Mouse (Mus musculus): Measurements from ENCODE around the gene Thrap3. TPM values are rescaled to one million over a fixed set of nuclear protein-coding genes. Genes with fewer than 3 reads are reported as not detected.
A peak's percentile ranks its signal among the peaks of the same experiment; 100 is the strongest.

The Thrap3 gene
- polyA plus RNA-seq, 1 experiment from 2014 or later: 143 TPM

- Histone ChIP-seq H3K9me3 (no peaks in the 10 kb centered on the region), H3K4me2 (peak overlapping the region; percentile 65), H3K9ac (peak overlapping the region; percentile 68), H3K4me1 (replicated peaks) (peaks cover 27% of the 10 kb centered on the region), H3K4me3 (peak overlapping the region; percentile 46), H3K27ac (replicated peaks) (peak overlapping the region; percentile 68), H3K27me3 (peaks cover 44% of the 10 kb centered on the region), H3K36me3 (no peaks in the 10 kb centered on the region)
- ATAC-seq (ENCODE audit: low read depth): 0 out of 2 replicates have a peak, but pooled peaks have one; percentile 15
- whole genome bisulfite sequencing: 23% methylated on average over 42 of the region's 42 CpGs
These were observed 53.4 kb downstream of the Thrap3 start for GRCm38 (mm10) chr4:126149041-126149676.

- WGBS: 1% methylated on average over 55 of the region's 67 CpGs
- 0 out of 2 replicates have a peak, but pooled peaks have one; percentile 32 for ATAC-seq (ENCODE audit: low read depth)
These were observed 54.2 kb downstream of the Thrap3 start for GRCm38 (mm10) chr4:126148161-126148961.

GRCm38 (mm10) chr4:126147533-126148160, 54.9 kb downstream of the Thrap3 start, which contains the start of gene Eva1b:
TSS of gene Eva1b (plus strand) at chr4:126147744.
- Histone ChIP-seq H3K4me1 (replicated peaks) (peaks cover 27% of the 10 kb centered on the region), H3K36me3 (no peaks in the 10 kb centered on the region), H3K9ac (peak within 1 kb of the TSS; percentile 68), H3K27ac (replicated peaks) (peak within 1 kb of the TSS; percentile 68), H3K9me3 (no peaks in the 10 kb centered on the region), H3K27me3 (peaks cover 44% of the 10 kb centered on the region), H3K4me3 (peak within 1 kb of the TSS; percentile 46), H3K4me2 (peak within 1 kb of the TSS; percentile 65)
- 2% methylated on average over 23 of the region's 24 CpGs for WGBS
- 0 out of 2 replicates have a peak, but pooled peaks have one; percentile 36 for ATAC-seq (ENCODE audit: low read depth)

More at GRCm38 (mm10) chr4:126148161-126148961, 54.2 kb downstream of the Thrap3 start:
- H3K27ac ChIP-seq (replicated peaks): peak overlapping the region; percentile 68
- H3K36me3 ChIP-seq: no peaks in the 10 kb centered on the region
- peaks cover 27% of the 10 kb centered on the region for H3K4me1 ChIP-seq (replicated peaks)
- H3K4me2 ChIP-seq: peak overlapping the region; percentile 65
- H3K27me3 ChIP-seq: peaks cover 44% of the 10 kb centered on the region
- H3K4me3 ChIP-seq: peak overlapping the region; percentile 46
- H3K9me3 ChIP-seq: no peaks in the 10 kb centered on the region
- peak overlapping the region; percentile 68 for H3K9ac ChIP-seq

- H3K27me3 ChIP-seq: peaks cover 44% of the 10 kb centered on the region
- H3K27ac ChIP-seq (replicated peaks): no peak overlapping the region
- peaks cover 27% of the 10 kb centered on the region for H3K4me1 ChIP-seq (replicated peaks)
- H3K9ac ChIP-seq: 0 out of 2 replicates have a peak overlapping the region, but pooled peaks have one; percentile 34
- H3K9me3 ChIP-seq: no peaks in the 10 kb centered on the region
- no peak overlapping the region for H3K4me3 ChIP-seq
- ATAC-seq (ENCODE audit: low read depth): no peak
- H3K4me2 ChIP-seq: peak overlapping the region; percentile 65
- no peaks in the 10 kb centered on the region for H3K36me3 ChIP-seq
- WGBS: 38% methylated on average over 9 of the region's 9 CpGs
These were observed 55.5 kb downstream of the Thrap3 start for GRCm38 (mm10) chr4:126146974-126147532.

- Histone ChIP-seq H3K4me2 (no peak overlapping the region), H3K36me3 (peaks cover 5% of the 10 kb centered on the region), H3K4me3 (no peak overlapping the region), H3K27ac (replicated peaks) (no peak overlapping the region), H3K9ac (no peak overlapping the region), H3K27me3 (peaks cover 41% of the 10 kb centered on the region), H3K9me3 (no peaks in the 10 kb centered on the region), H3K4me1 (replicated peaks) (peaks cover 24% of the 10 kb centered on the region)
- WGBS: 61% methylated on average over 4 of the region's 4 CpGs
- no peak for ATAC-seq (ENCODE audit: low read depth)
These were observed 57.2 kb downstream of the Thrap3 start for GRCm38 (mm10) chr4:126145396-126145795.

GRCm38 (mm10) chr4:126141021-126141420, 61.5 kb downstream of the Thrap3 start:
- no peak overlapping the region for H3K9ac ChIP-seq
- peaks cover 48% of the 10 kb centered on the region for H3K36me3 ChIP-seq
- no peak overlapping the region for H3K27ac ChIP-seq (replicated peaks)
- ATAC-seq (ENCODE audit: low read depth): no peak
- no peak overlapping the region for H3K4me3 ChIP-seq
- H3K4me1 ChIP-seq (replicated peaks): no peaks in the 10 kb centered on the region
- no peaks in the 10 kb centered on the region for H3K27me3 ChIP-seq
- 80% methylated on average over 5 of the region's 5 CpGs for WGBS
- no peaks in the 10 kb centered on the region for H3K9me3 ChIP-seq
- no peak overlapping the region for H3K4me2 ChIP-seq

- no peak for ATAC-seq (ENCODE audit: low read depth)
- H3K36me3 ChIP-seq: peaks cover 75% of the 10 kb centered on the region
- H3K27me3 ChIP-seq: no peaks in the 10 kb centered on the region
- H3K4me1 ChIP-seq (replicated peaks): peaks cover 12% of the 10 kb centered on the region
- no peak overlapping the region for H3K4me2 ChIP-seq
- H3K9me3 ChIP-seq: no peaks in the 10 kb centered on the region
- 72% methylated on average over 4 of the region's 4 CpGs for WGBS
- H3K27ac ChIP-seq (replicated peaks): no peak overlapping the region
- H3K9ac ChIP-seq: no peak overlapping the region
- H3K4me3 ChIP-seq: no peak overlapping the region
These were observed 64.8 kb downstream of the Thrap3 start for GRCm38 (mm10) chr4:126137773-126138172.

- peaks cover 41% of the 10 kb centered on the region for H3K4me1 ChIP-seq (replicated peaks)
- no peaks in the 10 kb centered on the region for H3K9me3 ChIP-seq
- WGBS: 88% methylated on average over 4 of the region's 4 CpGs
- no peaks in the 10 kb centered on the region for H3K27me3 ChIP-seq
- no peak for ATAC-seq (ENCODE audit: low read depth)
- no peak overlapping the region for H3K9ac ChIP-seq
- H3K4me3 ChIP-seq: no peak overlapping the region
- H3K27ac ChIP-seq (replicated peaks): no peak overlapping the region
- H3K4me2 ChIP-seq: no peak overlapping the region
- H3K36me3 ChIP-seq: peaks cover 85% of the 10 kb centered on the region
These were observed 67.9 kb downstream of the Thrap3 start for GRCm38 (mm10) chr4:126134639-126135038.

GRCm38 (mm10) chr4:126134236-126134635, 68.3 kb downstream of the Thrap3 start:
- 88% methylated on average over 4 of the region's 4 CpGs for WGBS
- H3K4me2 ChIP-seq: no peak overlapping the region
- H3K9me3 ChIP-seq: no peaks in the 10 kb centered on the region
- H3K27me3 ChIP-seq: no peaks in the 10 kb centered on the region
- peaks cover 41% of the 10 kb centered on the region for H3K4me1 ChIP-seq (replicated peaks)
- H3K9ac ChIP-seq: no peak overlapping the region
- H3K36me3 ChIP-seq: peaks cover 85% of the 10 kb centered on the region
- H3K27ac ChIP-seq (replicated peaks): no peak overlapping the region
- no peak for ATAC-seq (ENCODE audit: low read depth)
- no peak overlapping the region for H3K4me3 ChIP-seq

GRCm38 (mm10) chr4:126132636-126133264, 69.8 kb downstream of the Thrap3 start:
- H3K27ac ChIP-seq (replicated peaks): peak overlapping the region; percentile 69
- no peaks in the 10 kb centered on the region for H3K27me3 ChIP-seq
- H3K4me1 ChIP-seq (replicated peaks): peaks cover 41% of the 10 kb centered on the region
- no peak overlapping the region for H3K9ac ChIP-seq
- H3K4me3 ChIP-seq: no peak overlapping the region
- peaks cover 85% of the 10 kb centered on the region for H3K36me3 ChIP-seq
- 73% methylated on average over 6 of the region's 6 CpGs for WGBS
- no peak for ATAC-seq (ENCODE audit: low read depth)
- H3K4me2 ChIP-seq: no peak overlapping the region
- no peaks in the 10 kb centered on the region for H3K9me3 ChIP-seq

GRCm38 (mm10) chr4:126131290-126132121, 71.1 kb downstream of the Thrap3 start:
- Histone ChIP-seq H3K4me3 (no peak overlapping the region), H3K9me3 (no peaks in the 10 kb centered on the region), H3K4me1 (replicated peaks) (peaks cover 41% of the 10 kb centered on the region), H3K4me2 (no peak overlapping the region), H3K27ac (replicated peaks) (peak overlapping the region; percentile 69), H3K9ac (no peak overlapping the region), H3K27me3 (no peaks in the 10 kb centered on the region), H3K36me3 (peaks cover 84% of the 10 kb centered on the region)
- 50% methylated on average over 10 of the region's 10 CpGs for WGBS
- peak; percentile 56; the same call in 1 of the 2 replicates for ATAC-seq (ENCODE audit: low read depth)

All from neural tube, embryonic 13.5 days (tissue).